Mouse (Mus musculus) MEL (cell line): ENCODE data around the gene Mtmr4.

Source experiments
- CTCF ChIP-seq, 3 experiments: IDR thresholded peaks in 2 of 3; conservative IDR thresholded peaks in 1 of 3; 2 replicates each; pipeline ENCODE4 v1.5.1; 2011 to 2012; ENCODE audit warnings: low read length in 3 of 3, low read depth in 2 of 3, mild to moderate bottlenecking in 2 of 3, improper control_type of control experiment in 1 of 3, inconsistent platforms in 1 of 3, mixed read lengths in 1 of 3, moderate library complexity in 1 of 3; ENCODE audit not compliant: control insufficient read depth in 1 of 3, insufficient read depth in 1 of 3, poor library complexity in 1 of 3, severe bottlenecking in 1 of 3
- ETS1 ChIP-seq: IDR thresholded peaks from 2 replicates; pipeline ENCODE4 v1.6.1; 2012; ENCODE audit warnings: low read depth, mild to moderate bottlenecking, inconsistent platforms, low read length, improper control_type of control experiment, moderate library complexity
- GABPA ChIP-seq: IDR thresholded peaks from 2 replicates; pipeline ENCODE4 v1.6.1; 2012; ENCODE audit warnings: low read depth, mild to moderate bottlenecking, inconsistent platforms, low read length, improper control_type of control experiment, moderate library complexity
- GATA1 ChIP-seq: IDR thresholded peaks from 2 replicates; pipeline ENCODE4 v1.6.1; 2011; ENCODE audit warnings: low read depth, low read length, improper control_type of control experiment
- MEF2A ChIP-seq: IDR thresholded peaks from 2 replicates; pipeline ENCODE4 v1.6.1; 2014; ENCODE audit warnings: low read depth, mild to moderate bottlenecking, inconsistent platforms, low read length, improper control_type of control experiment; ENCODE audit not compliant: poor library complexity, insufficient replicate concordance, severe bottlenecking; ENCODE audit errors: extremely low read depth
- NRF1 ChIP-seq: IDR thresholded peaks from 2 replicates; pipeline ENCODE4 v1.6.1; 2014; ENCODE audit warnings: low read depth, mild to moderate bottlenecking, inconsistent platforms, low read length, improper control_type of control experiment, moderate library complexity; ENCODE audit not compliant: poor library complexity, insufficient read depth, severe bottlenecking
- POLR2A ChIP-seq, 2 experiments: IDR thresholded peaks; 2 replicates each; pipeline ENCODE4 v1.6.1; 2011 to 2012; ENCODE audit warnings: low read length in 2 of 2, mild to moderate bottlenecking in 2 of 2, control low read depth in 1 of 2, improper control_type of control experiment in 1 of 2, low read depth in 1 of 2, moderate library complexity in 1 of 2; ENCODE audit not compliant: control insufficient read depth in 1 of 2, insufficient read depth in 1 of 2, poor library complexity in 1 of 2
- SIN3A ChIP-seq: IDR thresholded peaks from 2 replicates; pipeline ENCODE4 v1.6.1; 2012; ENCODE audit warnings: low read length, improper control_type of control experiment, inconsistent platforms
- SMC3 ChIP-seq: IDR thresholded peaks from 2 replicates; pipeline ENCODE4 v1.6.1; 2011; ENCODE audit warnings: low read depth, low read length, improper control_type of control experiment
- TCF12 ChIP-seq: IDR thresholded peaks from 2 replicates; pipeline ENCODE4 v1.6.1; 2014; ENCODE audit warnings: low read depth, mild to moderate bottlenecking, inconsistent platforms, low read length, improper control_type of control experiment, moderate library complexity
- ZKSCAN1 ChIP-seq: IDR thresholded peaks from 2 replicates; pipeline ENCODE4 v1.6.1; 2012; ENCODE audit warnings: low read depth, mild to moderate bottlenecking, inconsistent platforms, low read length, improper control_type of control experiment, moderate library complexity
- ZNF384 ChIP-seq: IDR thresholded peaks from 2 replicates; pipeline ENCODE4 v1.6.1; 2012; ENCODE audit warnings: low read depth, mild to moderate bottlenecking, inconsistent platforms, low read length, improper control_type of control experiment

GRCm38 (mm10) chr11:87553342-87553741 lies 38.6 kb upstream of the Mtmr4 start:
- TF ChIP-seq NRF1 (no peak), ZNF384 (no peak), MEF2A (no peak), GABPA (no peak), CTCF (IDR thresholded peaks at IDR 0.05 in 2 of 3, conservative IDR thresholded peaks at IDR 0.05 in 1 of 3; ENCODE audit: control insufficient read depth in 1 of 3, insufficient read depth in 1 of 3, low read depth in 2 of 3, low read length in 3 of 3, poor library complexity in 1 of 3, severe bottlenecking in 1 of 3) (no peak), SIN3A (no peak), ZKSCAN1 (no peak), SMC3 (no peak), TCF12 (no peak), ETS1 (no peak), POLR2A (IDR thresholded peaks at IDR 0.05; ENCODE audit: control insufficient read depth in 1 of 2, insufficient read depth in 1 of 2, low read depth in 1 of 2, low read length in 2 of 2, poor library complexity in 1 of 2) (no peak), GATA1 (no peak)
